Mouse (Mus musculus) brain, embryonic 14.5 days (tissue): ENCODE measurements around the gene Acvr2a. TPM values are rescaled to one million over a fixed set of nuclear protein-coding genes. Genes with fewer than 3 reads are reported as not detected.
A peak's percentile ranks its signal among the peaks of the same experiment; 100 is the strongest.

ENCODE experiments used
- DNase-seq: peaks from one replicate; pipeline ENCODE4 v3.0.0-alpha.2; 2011; ENCODE audit warnings: low read depth
- CTCF ChIP-seq: fragments of 200-500 bp; IDR thresholded peaks from 2 replicates; pipeline ENCODE4 v1.5.1; 2012; ENCODE audit warnings: inconsistent platforms, mild to moderate bottlenecking, moderate library complexity, borderline replicate concordance; ENCODE audit not compliant: insufficient read depth, insufficient read length; ENCODE audit errors: extremely low read depth
- POLR2A ChIP-seq: fragments of 200-500 bp; IDR thresholded peaks from 2 replicates; pipeline ENCODE4 v1.6.1; 2012; ENCODE audit warnings: mild to moderate bottlenecking, inconsistent platforms, borderline replicate concordance; ENCODE audit not compliant: poor library complexity, insufficient read depth, insufficient read length, severe bottlenecking; ENCODE audit errors: extremely low read depth
- polyA plus RNA-seq: library from polyadenylated mRNA; depleted of rRNA; stranded (reverse); fragments of >200 nt; gene quantifications from 2 replicates; pipeline ENCODE4 v1.2.3, GENCODE M21; 2012; rRNA removed

Gene Acvr2a
- polyA plus RNA-seq, 1 experiment, result 46.1 TPM

DNA sequence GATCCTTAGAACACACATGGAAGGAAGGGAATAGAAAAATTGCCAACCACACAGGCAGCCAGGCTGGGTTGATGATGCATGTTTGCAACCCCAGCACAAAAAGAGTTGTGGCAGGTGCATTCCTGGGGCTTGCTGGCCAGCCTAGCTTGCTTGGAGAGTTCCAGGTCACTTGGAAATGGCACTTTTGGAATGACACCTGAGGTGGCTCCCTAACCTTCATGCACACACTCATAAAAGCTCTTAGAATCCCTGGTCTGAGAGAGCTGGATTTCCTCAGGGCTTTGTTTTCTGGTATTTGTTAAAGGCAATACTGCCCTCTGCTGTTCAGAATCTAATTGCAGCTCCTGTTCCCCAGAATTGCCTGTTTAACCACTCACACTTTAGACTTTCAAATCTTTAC, 72.0 kb downstream of the Acvr2a start:
- no peak for TF ChIP-seq POLR2A
- peak; percentile 51; the same call in 1 of the 2 replicates for TF ChIP-seq CTCF

DNA sequence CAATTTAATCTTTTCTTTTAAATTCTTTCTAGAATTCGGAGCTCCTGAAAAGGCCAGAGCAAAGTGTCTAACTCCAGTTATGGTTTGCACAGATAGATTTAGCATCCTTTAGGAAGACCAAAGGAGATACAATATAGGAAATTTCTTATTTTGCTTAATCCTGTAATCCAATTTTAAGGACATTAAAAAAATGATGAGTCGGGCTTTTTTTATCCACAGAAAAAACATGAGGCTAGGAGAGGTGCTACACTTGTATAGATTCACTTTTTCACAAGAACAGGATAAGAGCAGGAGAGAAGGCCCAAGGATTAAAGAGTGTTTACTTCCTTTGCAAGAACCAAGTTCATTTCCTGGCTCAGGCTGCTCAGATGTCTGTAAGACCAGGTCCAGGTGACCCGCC, 81.3 kb downstream of the Acvr2a start:
- no peak for DNase-seq
- no peak for TF ChIP-seq CTCF
- no peak for TF ChIP-seq POLR2A

More for the DNA sequence above, 72.0 kb downstream of the Acvr2a start:
- peak; percentile 91 for DNase-seq

DNA sequence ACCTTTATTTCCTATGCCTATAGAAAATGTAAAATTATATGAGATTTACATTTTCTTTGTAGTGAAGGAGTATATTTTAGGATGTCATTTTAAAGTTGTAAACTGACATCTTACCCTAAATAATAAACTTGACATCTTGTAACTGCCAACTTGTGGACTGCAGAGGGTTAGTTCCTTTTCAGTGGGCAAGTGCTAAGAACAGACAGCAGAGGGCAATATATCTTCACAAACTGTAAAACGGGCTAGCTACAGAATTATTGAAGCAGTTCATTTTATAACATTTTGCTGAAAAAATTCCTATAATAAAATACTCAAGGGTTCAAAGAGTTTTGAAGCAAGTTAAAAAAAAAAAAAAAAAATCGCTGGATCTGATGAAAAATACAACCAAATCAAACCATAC, 95.0 kb downstream of the Acvr2a start:
- peak; percentile 71 for DNase-seq
- TF ChIP-seq POLR2A (no peak), CTCF (peak; percentile 53; the same call in 1 of the 2 replicates)

GRCm38 (mm10) chr2:48914185-48914584, 100.3 kb downstream of the Acvr2a start:
- TF ChIP-seq POLR2A, result no peak
- TF ChIP-seq CTCF, result peak; percentile 23; the same call in 1 of the 2 replicates
- no peak for DNase-seq

DNA sequence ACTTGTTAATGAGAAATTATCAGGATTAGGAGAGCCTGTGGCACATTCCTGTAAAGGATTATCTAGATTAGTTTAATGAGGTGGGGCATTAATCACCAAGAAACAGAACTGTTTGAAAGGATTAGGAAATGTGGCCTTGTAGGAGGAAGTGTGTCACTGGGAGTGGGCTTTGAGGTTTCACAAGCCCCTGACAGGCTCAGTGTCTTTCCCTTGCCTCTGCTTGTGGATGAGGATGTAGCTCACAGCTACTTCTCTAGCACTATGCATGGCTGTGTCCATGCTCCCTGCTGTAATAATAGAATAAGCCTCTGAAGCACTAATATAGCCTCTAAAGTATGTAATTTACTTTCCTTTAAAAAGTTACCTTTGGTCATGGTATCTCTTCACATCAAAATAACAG, 101.9 kb downstream of the Acvr2a start:
- no peak for DNase-seq
- TF ChIP-seq CTCF, result no peak
- no peak for TF ChIP-seq POLR2A

GRCm38 (mm10) chr2:48935058-48935457, 121.1 kb downstream of the Acvr2a start:
- DNase-seq, result no peak
- no peak for TF ChIP-seq CTCF
- no peak for TF ChIP-seq POLR2A

DNA sequence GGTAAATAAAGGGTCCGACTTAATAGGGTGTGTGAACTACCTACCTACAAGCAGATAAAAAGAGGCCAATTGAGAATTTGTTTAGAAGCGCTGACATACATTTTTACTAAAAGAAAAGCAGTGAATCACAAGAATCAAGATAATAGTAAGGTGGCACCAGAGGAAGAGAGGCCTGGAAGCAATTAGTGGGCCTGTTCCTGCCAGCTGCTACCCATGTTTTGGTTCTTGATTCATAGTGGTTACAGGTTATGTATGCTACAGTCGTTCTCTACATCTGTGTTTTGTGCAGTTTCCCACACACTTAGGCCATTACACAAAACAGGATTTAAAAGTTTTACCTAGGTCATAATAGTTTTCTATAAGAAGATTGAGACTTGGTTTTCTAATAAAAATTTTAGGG, 133.9 kb downstream of the Acvr2a start:
- no peak for DNase-seq
- TF ChIP-seq CTCF, result no peak
- no peak for TF ChIP-seq POLR2A

GRCm38 (mm10) chr2:48948841-48949584, 135.1 kb downstream of the Acvr2a start, which contains the start of gene Mbd5:
TSS of gene Mbd5 (plus strand) at chr2:48949508.
- TF ChIP-seq CTCF, result no peak
- TF ChIP-seq POLR2A, result peak; percentile 81; the same call in 1 of the 2 replicates
- peak; percentile 100 for DNase-seq

DNA sequence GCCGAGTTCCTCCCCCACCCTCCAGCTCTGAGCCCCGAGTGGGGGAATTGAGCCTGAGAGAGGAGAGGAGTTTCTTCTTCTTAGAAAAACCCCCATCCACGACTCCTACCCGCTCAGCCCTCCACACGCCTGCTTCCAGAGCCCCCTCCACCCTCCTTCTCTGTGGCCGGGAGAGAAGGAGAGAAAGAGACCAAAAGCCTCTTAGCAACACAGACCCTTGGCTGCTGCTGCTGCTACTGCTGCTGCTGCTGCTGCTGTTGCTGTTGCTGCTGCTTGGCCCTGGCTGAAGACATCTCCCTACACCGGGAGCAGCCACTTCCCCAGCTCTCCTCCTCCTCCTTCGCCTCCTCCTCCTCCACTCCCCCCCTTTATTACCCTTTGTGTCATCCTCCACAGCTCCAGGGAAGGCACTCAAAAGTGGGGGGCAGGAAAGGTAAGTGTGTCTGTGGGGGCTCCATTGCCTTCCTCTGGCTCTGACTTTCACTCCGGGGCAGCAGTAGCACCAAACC, 135.9 kb downstream of the Acvr2a start:
- DNase-seq, result no peak

DNA sequence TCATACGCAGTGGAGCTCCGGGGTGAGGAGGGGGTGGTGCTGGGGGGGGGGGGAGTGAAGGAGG, 136.2 kb downstream of the Acvr2a start, which contains the start of gene Orc4:
TSS of gene Orc4 (minus strand) at position 26 of the 64 bp plus-strand sequence.
- TF ChIP-seq POLR2A, result no peak
- TF ChIP-seq CTCF, result no peak
- DNase-seq, result no peak

More for the DNA sequence above, 135.9 kb downstream of the Acvr2a start:
- TF ChIP-seq CTCF (no peak), POLR2A (peak; percentile 9; the same call in 1 of the 2 replicates)

DNA sequence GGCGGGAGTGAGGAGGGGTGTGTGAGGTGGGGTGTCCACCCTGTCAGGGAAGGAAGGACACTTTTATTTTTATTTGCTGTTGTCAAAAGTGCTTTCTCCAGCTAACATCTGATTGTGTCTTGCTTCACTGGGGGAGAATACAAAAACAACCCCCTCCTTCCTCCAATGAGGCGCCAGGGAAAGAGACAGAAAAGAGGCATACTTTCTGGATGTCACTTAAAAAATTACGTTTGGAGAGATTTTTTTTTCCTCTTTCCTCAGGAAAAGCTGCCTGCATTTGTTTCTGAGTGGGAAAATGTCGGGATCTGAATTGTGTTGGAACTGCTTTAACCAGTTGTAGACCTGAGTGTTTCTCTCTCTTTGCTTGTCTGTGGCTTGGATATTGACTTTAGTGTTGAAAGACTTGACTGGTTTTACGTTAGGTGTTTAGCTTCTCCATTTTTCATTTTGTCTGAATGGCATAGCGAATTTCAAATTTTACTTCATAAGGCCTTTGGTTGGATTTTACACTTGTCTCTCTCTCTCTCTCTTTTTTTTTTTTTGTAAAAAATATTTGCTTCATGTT, 136.5 kb downstream of the Acvr2a start:
- no peak for TF ChIP-seq CTCF
- TF ChIP-seq POLR2A, result no peak
- peak; percentile 40 for DNase-seq

Other genes starting within 250 kb of the Acvr2a start
- gene Mbd5, start 135.4 kb downstream of the Acvr2a start, polyA plus RNA-seq, result 14.7 and 24.5 TPM in 2 replicates
- 75.7 and 97.7 TPM in 2 replicates for gene Orc4, start 136.2 kb downstream of the Acvr2a start, polyA plus RNA-seq